Mouse (Mus musculus): Measurements from ENCODE around the gene Olfr1378. TPM values are rescaled to one million over a fixed set of nuclear protein-coding genes. Genes with fewer than 3 reads are reported as not detected.
A peak's percentile ranks its signal among the peaks of the same experiment; 100 is the strongest.

The Olfr1378 gene
- total RNA-seq, 1 experiment = not detected

- in situ Hi-C loops (cut with MboI; ENCODE audit: low sequenced_read_pairs in 2 of 2, unreplicated experiment in 2 of 2) = loop anchor here in 1 of 2 experiments (5.0 kb wide), 1 partner anchor 109 kb away; no protein-coding TSS in a partner anchor
- DNase-seq (ENCODE audit: low read depth, low spot score) = no peak
- Histone ChIP-seq H3K36me3 (ENCODE audit: control insufficient read depth, insufficient read depth, low read length, poor library complexity, severe bottlenecking) (no peaks in the 10 kb centered on the region), H3K9ac (ENCODE audit: insufficient read depth, low read depth, low read length, poor library complexity, severe bottlenecking) (no peak within 1 kb of the TSS), H3K4me1 (ENCODE audit: control insufficient read depth in 2 of 2, insufficient read depth in 2 of 2, low read length in 2 of 2, poor library complexity in 1 of 2) (no peaks in the 10 kb centered on the region), H3K4me3 (ENCODE audit: insufficient read depth in 1 of 2, low read depth in 1 of 2, low read length in 2 of 2, poor library complexity in 1 of 2, severe bottlenecking in 1 of 2) (no peak within 1 kb of the TSS), H3K27ac (ENCODE audit: insufficient read depth, low read depth, low read length, poor library complexity, severe bottlenecking) (no peak within 1 kb of the TSS), H3K9me3 (ENCODE audit: control insufficient read depth, insufficient read depth, low read depth, low read length) (no peaks in the 10 kb centered on the region)
- TF ChIP-seq MAFK (IDR thresholded peaks at IDR 0.05; ENCODE audit: insufficient read depth, low read depth, low read length) (no peak), ZNF384 (IDR thresholded peaks at IDR 0.05; ENCODE audit: low read depth, low read length) (no peak), CHD2 (IDR thresholded peaks at IDR 0.05; ENCODE audit: low read depth, low read length) (no peak), ZC3H11A (IDR thresholded peaks at IDR 0.05; ENCODE audit: borderline replicate concordance, low read depth, low read length) (no peak), HCFC1 (IDR thresholded peaks at IDR 0.05; ENCODE audit: borderline replicate concordance, insufficient read depth, low read length) (no peak)
These were observed 22.8 kb upstream of the Olfr1378 start, which contains the start of gene 4933414I15Rik for GRCm38 (mm10) chr11:50943506-50943905. Gene 4933414I15Rik, minus strand, starts transcription at chr11:50943765.

DNA sequence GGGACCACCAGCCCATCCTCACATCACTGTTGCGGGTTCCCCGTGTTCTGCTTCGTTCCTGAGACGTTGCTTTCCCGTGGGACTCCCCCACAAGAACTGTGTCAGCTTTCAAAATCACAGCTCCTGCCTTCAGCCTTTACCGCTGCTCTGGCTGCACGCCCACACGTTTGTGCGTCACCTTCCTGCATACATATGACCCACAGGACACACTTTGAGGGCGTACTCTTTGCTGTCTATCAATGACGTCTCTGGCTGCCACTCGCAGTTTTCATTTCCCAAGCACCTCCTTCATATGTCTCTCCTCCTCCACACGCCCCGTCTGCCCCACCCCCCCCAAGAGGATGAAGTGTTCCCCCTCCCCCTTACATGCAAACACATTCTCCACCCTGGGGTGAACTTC is 14.0 kb upstream of the Olfr1378 start:
- H3K4me1 ChIP-seq (ENCODE audit: control insufficient read depth in 2 of 2, insufficient read depth in 2 of 2, low read length in 2 of 2, poor library complexity in 1 of 2) = no peaks in the 10 kb centered on the region
- no peak overlapping the region for H3K27ac ChIP-seq (ENCODE audit: insufficient read depth, low read depth, low read length, poor library complexity, severe bottlenecking)
- no peak overlapping the region for H3K4me3 ChIP-seq (ENCODE audit: insufficient read depth in 1 of 2, low read depth in 1 of 2, low read length in 2 of 2, poor library complexity in 1 of 2, severe bottlenecking in 1 of 2)
- no peak for TF ChIP-seq ZNF384 (IDR thresholded peaks at IDR 0.05; ENCODE audit: low read depth, low read length)
- no peak for TF ChIP-seq MAFK (IDR thresholded peaks at IDR 0.05; ENCODE audit: insufficient read depth, low read depth, low read length)
- TF ChIP-seq ZC3H11A (IDR thresholded peaks at IDR 0.05; ENCODE audit: borderline replicate concordance, low read depth, low read length) = no peak
- no peak for TF ChIP-seq HCFC1 (IDR thresholded peaks at IDR 0.05; ENCODE audit: borderline replicate concordance, insufficient read depth, low read length)
- no peaks in the 10 kb centered on the region for H3K9me3 ChIP-seq (ENCODE audit: control insufficient read depth, insufficient read depth, low read depth, low read length)
- DNase-seq (ENCODE audit: low read depth, low spot score) = no peak
- no peaks in the 10 kb centered on the region for H3K36me3 ChIP-seq (ENCODE audit: control insufficient read depth, insufficient read depth, low read length, poor library complexity, severe bottlenecking)
- no peak overlapping the region for H3K9ac ChIP-seq (ENCODE audit: insufficient read depth, low read depth, low read length, poor library complexity, severe bottlenecking)
- in situ Hi-C loops (cut with MboI; ENCODE audit: low sequenced_read_pairs in 2 of 2, unreplicated experiment in 2 of 2) = no loop called here

GRCm38 (mm10) chr11:50953665-50954064 is 12.7 kb upstream of the Olfr1378 start, which contains the start of gene Prop1:
Gene Prop1, minus strand, starts transcription at chr11:50953765.
- Histone ChIP-seq H3K9ac (ENCODE audit: insufficient read depth, low read depth, low read length, poor library complexity, severe bottlenecking) (no peak within 1 kb of the TSS), H3K4me3 (ENCODE audit: insufficient read depth in 1 of 2, low read depth in 1 of 2, low read length in 2 of 2, poor library complexity in 1 of 2, severe bottlenecking in 1 of 2) (no peak within 1 kb of the TSS), H3K27ac (ENCODE audit: insufficient read depth, low read depth, low read length, poor library complexity, severe bottlenecking) (no peak within 1 kb of the TSS), H3K9me3 (ENCODE audit: control insufficient read depth, insufficient read depth, low read depth, low read length) (no peaks in the 10 kb centered on the region), H3K36me3 (ENCODE audit: control insufficient read depth, insufficient read depth, low read length, poor library complexity, severe bottlenecking) (no peaks in the 10 kb centered on the region), H3K4me1 (ENCODE audit: control insufficient read depth in 2 of 2, insufficient read depth in 2 of 2, low read length in 2 of 2, poor library complexity in 1 of 2) (no peaks in the 10 kb centered on the region)
- in situ Hi-C loops (cut with MboI; ENCODE audit: low sequenced_read_pairs in 2 of 2, unreplicated experiment in 2 of 2) = no loop called here
- no peak for DNase-seq (ENCODE audit: low read depth, low spot score)
- no peak for TF ChIP-seq HCFC1 (IDR thresholded peaks at IDR 0.05; ENCODE audit: borderline replicate concordance, insufficient read depth, low read length)
- TF ChIP-seq CHD2 (IDR thresholded peaks at IDR 0.05; ENCODE audit: low read depth, low read length) = no peak
- TF ChIP-seq ZC3H11A (IDR thresholded peaks at IDR 0.05; ENCODE audit: borderline replicate concordance, low read depth, low read length) = no peak
- no peak for TF ChIP-seq ZNF384 (IDR thresholded peaks at IDR 0.05; ENCODE audit: low read depth, low read length)
- TF ChIP-seq MAFK (IDR thresholded peaks at IDR 0.05; ENCODE audit: insufficient read depth, low read depth, low read length) = no peak

- H3K36me3 ChIP-seq (ENCODE audit: control insufficient read depth, insufficient read depth, low read length, poor library complexity, severe bottlenecking) = no peaks in the 10 kb centered on the region
- in situ Hi-C loops (cut with MboI; ENCODE audit: low sequenced_read_pairs in 2 of 2, unreplicated experiment in 2 of 2) = no loop called here
- DNase-seq (ENCODE audit: low read depth, low spot score) = no peak
- H3K4me3 ChIP-seq (ENCODE audit: insufficient read depth in 1 of 2, low read depth in 1 of 2, low read length in 2 of 2, poor library complexity in 1 of 2, severe bottlenecking in 1 of 2) = no peak overlapping the region
- no peaks in the 10 kb centered on the region for H3K4me1 ChIP-seq (ENCODE audit: control insufficient read depth in 2 of 2, insufficient read depth in 2 of 2, low read length in 2 of 2, poor library complexity in 1 of 2)
- no peak overlapping the region for H3K9ac ChIP-seq (ENCODE audit: insufficient read depth, low read depth, low read length, poor library complexity, severe bottlenecking)
- TF ChIP-seq MAFK (IDR thresholded peaks at IDR 0.05; ENCODE audit: insufficient read depth, low read depth, low read length) (no peak), CHD2 (IDR thresholded peaks at IDR 0.05; ENCODE audit: low read depth, low read length) (no peak), HCFC1 (IDR thresholded peaks at IDR 0.05; ENCODE audit: borderline replicate concordance, insufficient read depth, low read length) (no peak), ZC3H11A (IDR thresholded peaks at IDR 0.05; ENCODE audit: borderline replicate concordance, low read depth, low read length) (no peak), ZNF384 (IDR thresholded peaks at IDR 0.05; ENCODE audit: low read depth, low read length) (no peak)
- H3K27ac ChIP-seq (ENCODE audit: insufficient read depth, low read depth, low read length, poor library complexity, severe bottlenecking) = no peak overlapping the region
- H3K9me3 ChIP-seq (ENCODE audit: control insufficient read depth, insufficient read depth, low read depth, low read length) = no peaks in the 10 kb centered on the region
These were observed 1.4 kb upstream of the Olfr1378 start for GRCm38 (mm10) chr11:50964886-50965285.

DNA sequence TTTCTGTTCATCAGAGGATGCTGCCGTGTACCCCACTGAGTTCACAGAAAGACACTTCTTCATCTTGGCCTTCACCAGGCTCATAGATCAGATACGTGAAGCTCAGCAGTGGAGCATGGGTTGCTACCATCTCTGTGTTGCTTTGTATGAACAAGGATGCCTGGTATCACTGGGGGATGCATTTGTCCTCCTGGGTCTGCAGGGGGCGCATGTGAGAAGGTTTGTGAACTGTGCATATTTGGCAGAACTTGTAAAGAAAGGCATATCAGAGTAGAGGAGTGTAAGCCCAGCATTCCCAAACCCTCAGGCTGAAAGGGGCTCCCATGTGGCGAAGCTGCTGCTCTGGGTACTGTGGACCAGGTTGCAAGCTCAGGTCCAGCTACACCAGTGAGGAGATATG is 10.9 kb downstream of the Olfr1378 start:
- Histone ChIP-seq H3K36me3 (ENCODE audit: control insufficient read depth, insufficient read depth, low read length, poor library complexity, severe bottlenecking) (no peaks in the 10 kb centered on the region), H3K4me3 (ENCODE audit: insufficient read depth in 1 of 2, low read depth in 1 of 2, low read length in 2 of 2, poor library complexity in 1 of 2, severe bottlenecking in 1 of 2) (no peak overlapping the region), H3K27ac (ENCODE audit: insufficient read depth, low read depth, low read length, poor library complexity, severe bottlenecking) (no peak overlapping the region), H3K9me3 (ENCODE audit: control insufficient read depth, insufficient read depth, low read depth, low read length) (no peaks in the 10 kb centered on the region), H3K9ac (ENCODE audit: insufficient read depth, low read depth, low read length, poor library complexity, severe bottlenecking) (no peak overlapping the region), H3K4me1 (ENCODE audit: control insufficient read depth in 2 of 2, insufficient read depth in 2 of 2, low read length in 2 of 2, poor library complexity in 1 of 2) (no peaks in the 10 kb centered on the region)
- in situ Hi-C loops (cut with MboI; ENCODE audit: low sequenced_read_pairs in 2 of 2, unreplicated experiment in 2 of 2) = no loop called here
- TF ChIP-seq MAFK (IDR thresholded peaks at IDR 0.05; ENCODE audit: insufficient read depth, low read depth, low read length) (no peak), ZC3H11A (IDR thresholded peaks at IDR 0.05; ENCODE audit: borderline replicate concordance, low read depth, low read length) (no peak), HCFC1 (IDR thresholded peaks at IDR 0.05; ENCODE audit: borderline replicate concordance, insufficient read depth, low read length) (no peak), CHD2 (IDR thresholded peaks at IDR 0.05; ENCODE audit: low read depth, low read length) (no peak), ZNF384 (IDR thresholded peaks at IDR 0.05; ENCODE audit: low read depth, low read length) (no peak)
- DNase-seq (ENCODE audit: low read depth, low spot score) = peak; percentile 36
